ENCODE assay signal across 15 mouse cellular contexts in the genomic region with DNA sequence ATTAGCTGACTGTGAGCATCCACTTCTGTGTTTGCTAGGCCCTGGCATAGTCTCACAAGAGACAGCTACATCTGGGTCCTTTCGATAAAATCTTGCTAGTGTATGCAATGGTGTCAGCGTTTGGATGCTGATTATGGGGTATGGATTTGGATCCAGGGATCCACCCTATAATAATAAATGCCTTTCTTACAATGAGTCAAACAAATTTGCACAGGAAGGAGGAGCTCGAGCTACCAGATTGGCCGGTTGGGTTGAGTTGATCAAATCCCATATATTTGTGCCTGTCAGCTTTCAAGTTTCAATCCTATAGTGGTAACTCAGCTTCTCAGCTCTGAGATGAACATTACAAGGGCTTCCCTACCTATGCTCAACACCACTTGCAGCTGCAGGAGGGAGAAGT. TPM values are rescaled to one million over a fixed set of nuclear protein-coding genes. Genes with fewer than 3 reads are reported as not detected.
DNase-seq lines count a peak whose midpoint lies in the region; ATAC-seq and TF ChIP-seq lines count a peak whose summit lies in the region.
"Not testable (repeated sequence)": the region's sequence is repeated elsewhere in the genome, so short reads cannot be mapped to it uniquely, and the experiment has no call there.
"Had no signal": no experiment of that assay in that cellular context is flagged by ENCODE, and none has a peak within 500 bp of the region (broad histone marks: within the 10 kb centered on the region; RNA-seq: fewer than 3 reads in every experiment).

A gene (plus strand): TSS at position 301 of the 400 bp plus-strand sequence.

- not testable (repeated sequence) for H3K9me3 ChIP-seq in CH12.LX (replicated peaks; ENCODE audit: low read length); embryonic facial prominence, embryonic 12.5 days; embryonic facial prominence, embryonic 14.5 days (ENCODE audit: control insufficient read depth, low read length); lung, embryonic 14.5 days (ENCODE audit: low read depth, low read length); lung, embryonic 16.5 days (ENCODE audit: control insufficient read depth, low read length); stomach, embryonic 16.5 days (replicated peaks; ENCODE audit: control insufficient read depth, low read length)

- not testable (repeated sequence) for H3K4me3 ChIP-seq in CH12.LX (replicated peaks in 1 of 3; ENCODE audit: low read depth in 2 of 3, low read length in 2 of 3, poor library complexity in 1 of 3); embryonic facial prominence, embryonic 12.5 days; embryonic facial prominence, embryonic 14.5 days (ENCODE audit: low read depth, low read length); lung, embryonic 14.5 days (ENCODE audit: low read depth, low read length); lung, embryonic 16.5 days (ENCODE audit: low read length); stomach, embryonic 16.5 days (replicated peaks; ENCODE audit: low read length)

- TF ChIP-seq POLR2A in CH12.LX (IDR thresholded peaks at IDR 0.05; ENCODE audit: low read depth, low read length) = not testable (repeated sequence)

- H3K27ac ChIP-seq in CH12.LX (ENCODE audit: insufficient read depth, low read depth); embryonic facial prominence, embryonic 14.5 days (replicated peaks; ENCODE audit: low read depth, low read length): not testable (repeated sequence)
- H3K27ac ChIP-seq in embryonic facial prominence, embryonic 12.5 days = peak within 1 kb of the TSS; percentile 37; the same call in 1 of the 2 replicates
- peak within 1 kb of the TSS; percentile 72; the same call in 1 of the 2 replicates for H3K27ac ChIP-seq in lung, embryonic 14.5 days (ENCODE audit: low read depth)
- 0 out of 2 replicates have a peak within 1 kb of the TSS, but pooled peaks have one; percentile 29 for H3K27ac ChIP-seq in lung, embryonic 16.5 days (ENCODE audit: low read length)
- peak within 1 kb of the TSS; percentile 64; the same call in 1 of the 2 replicates for H3K27ac ChIP-seq in stomach, embryonic 16.5 days (ENCODE audit: low read length)

- ATAC-seq in embryonic facial prominence, embryonic 12.5 days (ENCODE audit: insufficient number of reproducible peaks, insufficient read depth, low FRiP score, low TSS enrichment); embryonic facial prominence, embryonic 14.5 days (ENCODE audit: low read depth); lung, embryonic 14.5 days (ENCODE audit: insufficient read depth); lung, embryonic 16.5 days (ENCODE audit: low read depth); stomach, embryonic 16.5 days (ENCODE audit: insufficient read depth, low FRiP score): not testable (repeated sequence)

- H3K4me1 ChIP-seq in CH12.LX (ENCODE audit: control insufficient read depth in 1 of 2, insufficient read depth in 2 of 2); embryonic facial prominence, embryonic 12.5 days; embryonic facial prominence, embryonic 14.5 days (ENCODE audit: control insufficient read depth, insufficient read depth, low read length); lung, embryonic 14.5 days (ENCODE audit: insufficient read depth); lung, embryonic 16.5 days (replicated peaks; ENCODE audit: control insufficient read depth, insufficient read depth, low read length); stomach, embryonic 16.5 days (ENCODE audit: control insufficient read depth, insufficient read depth, low read length): not testable (repeated sequence)

- not testable (repeated sequence) for H3K4me2 ChIP-seq in CH12.LX (ENCODE audit: insufficient read depth, low read depth, poor library complexity, severe bottlenecking); embryonic facial prominence, embryonic 12.5 days (replicated peaks); embryonic facial prominence, embryonic 14.5 days (ENCODE audit: low read depth, low read length); lung, embryonic 14.5 days; lung, embryonic 16.5 days (ENCODE audit: low read depth, low read length); stomach, embryonic 16.5 days (ENCODE audit: low read depth, low read length)

- H3K27me3 ChIP-seq in CH12.LX (replicated peaks); embryonic facial prominence, embryonic 12.5 days; embryonic facial prominence, embryonic 14.5 days (replicated peaks; ENCODE audit: control insufficient read depth, insufficient read depth, low read length); lung, embryonic 14.5 days (ENCODE audit: insufficient read depth, low read length); lung, embryonic 16.5 days (ENCODE audit: control insufficient read depth, insufficient read depth, low read depth, low read length); stomach, embryonic 16.5 days (ENCODE audit: control insufficient read depth, insufficient read depth, low read length): not testable (repeated sequence)

- not testable (repeated sequence) for TF ChIP-seq RAD21 in CH12.LX (IDR thresholded peaks at IDR 0.05; ENCODE audit: low read depth, low read length)

- in situ Hi-C loops in CH12.LX (cut with MboI; ENCODE audit: low pct_ligation_motif_present, low pct_unique_long_range_greater_than_20kb, low sequenced_read_pairs) = not testable (repeated sequence)

- DNase-seq in CH12.LX (ENCODE audit: extremely low read depth); lung, embryonic 14.5 days: not testable (repeated sequence)
- DNase-seq in embryonic facial prominence, embryonic 14.5 days (ENCODE audit: low spot score) = peak; percentile 5

- TF ChIP-seq EP300 in CH12.LX (IDR thresholded peaks at IDR 0.05; ENCODE audit: low read length) = not testable (repeated sequence)

- not testable (repeated sequence) for TF ChIP-seq CTCF in CH12.LX (conservative IDR thresholded peaks at IDR 0.05 in 1 of 2, IDR thresholded peaks at IDR 0.05 in 1 of 2; ENCODE audit: low read depth in 2 of 2, low read length in 2 of 2); lung, embryonic 14.5 days (IDR thresholded peaks at IDR 0.05; ENCODE audit: low read depth)

- dilution Hi-C loops in CH12.LX (cut with MboI; ENCODE audit: extremely low pct_ligation_motif_present, extremely low pct_unique_long_range_greater_than_20kb, low sequenced_read_pairs) = not testable (repeated sequence)

- H3K36me3 ChIP-seq in CH12.LX (replicated peaks in 1 of 2; ENCODE audit: control insufficient read depth in 1 of 2, insufficient read depth in 1 of 2, low read length in 1 of 2); embryonic facial prominence, embryonic 12.5 days; embryonic facial prominence, embryonic 14.5 days (ENCODE audit: control insufficient read depth, insufficient read depth, low read length); lung, embryonic 14.5 days (ENCODE audit: insufficient read depth); lung, embryonic 16.5 days (ENCODE audit: control insufficient read depth, insufficient read depth, low read length); stomach, embryonic 16.5 days (ENCODE audit: control insufficient read depth, insufficient read depth, low read length): not testable (repeated sequence)

- WGBS in embryonic facial prominence, embryonic 12.5 days = 91% methylated on average over 4 of the region's 4 CpGs
- WGBS in embryonic facial prominence, embryonic 14.5 days = 89% methylated on average over 4 of the region's 4 CpGs
- WGBS in lung, embryonic 14.5 days = 95% methylated on average over 4 of the region's 4 CpGs
- WGBS in lung, embryonic 16.5 days = 90% methylated on average over 4 of the region's 4 CpGs
- 82% methylated on average over 4 of the region's 4 CpGs for WGBS in stomach, embryonic 16.5 days

- H3K79me2 ChIP-seq in CH12.LX (replicated peaks; ENCODE audit: control insufficient read depth, extremely low read depth, insufficient read depth, poor library complexity, severe bottlenecking) = not testable (repeated sequence)

- H3K9ac ChIP-seq in CH12.LX (ENCODE audit: insufficient read depth, low read depth); embryonic facial prominence, embryonic 12.5 days; embryonic facial prominence, embryonic 14.5 days (ENCODE audit: low read depth, low read length); lung, embryonic 14.5 days; lung, embryonic 16.5 days (ENCODE audit: low read length); stomach, embryonic 16.5 days (ENCODE audit: low read length): not testable (repeated sequence)

RNA-seq across cellular contexts. Expression of the gene that starts here (rescaled TPM):
- total RNA-seq in CH12.LX (2012; rRNA removed) = 66.5 and 91.7 TPM in 2 replicates
- total RNA-seq in CH12.LX (2014; rRNA removed) = 142 and 169 TPM in 2 replicates
- polyA plus RNA-seq in CH12.LX (2012; ENCODE audit: insufficient read length, low read depth) = 78.9 and 82.0 TPM in 2 replicates
- polyA plus RNA-seq in embryonic facial prominence, embryonic 12.5 days (2016; fragmentation: Nextera tagmentation; extraction: Ambion mirVana) = not detected in 2 replicates
- polyA plus RNA-seq in embryonic facial prominence, embryonic 14.5 days (2014; fragmentation: Nextera tagmentation; extraction: Ambion mirVana) = 1.1 and 1.4 TPM in 2 replicates
- polyA plus RNA-seq in lung, embryonic 14.5 days (2014; fragmentation: Nextera tagmentation; extraction: Ambion mirVana) = not detected in 2 replicates
- not detected in 2 replicates for polyA plus RNA-seq in lung, embryonic 16.5 days (2015; fragmentation: Nextera tagmentation; extraction: Ambion mirVana)
- 0.92 and 2.0 TPM in 2 replicates for polyA plus RNA-seq in stomach, embryonic 16.5 days (2015; fragmentation: Nextera tagmentation; extraction: Ambion mirVana)
- total RNA-seq: common myeloid progenitor, adult 5-6 weeks; MEL had no signal
- polyA plus RNA-seq: adrenal gland, adult 2 months; brain, embryonic 14.5 days; erythroblast, embryonic 14.5 days; forebrain, embryonic 10.5 days; forebrain, embryonic 12.5 days; forebrain, embryonic 14.5 days; forebrain, embryonic 16.5 days had no signal

Comparison
In these comparisons a context has a peak if more than half of its experiments do, and no peak if none do; other contexts are left out.
1. RNA of the gene that starts here (polyA plus RNA-seq): 78.9 to 82.0 TPM in CH12.LX; 1.1 to 1.4 TPM in embryonic facial prominence, embryonic 14.5 days, 0.92 to 2.0 TPM in stomach, embryonic 16.5 days, not detected in lung, embryonic 16.5 days, not detected in embryonic facial prominence, embryonic 12.5 days and not detected in lung, embryonic 14.5 days; every median in the first group is over 10 times any median in the second.